Mouse (Mus musculus): ENCODE measurements at regions not wholly inside any gene's neighbourhood (a gene's known extent, or its start where the extent isn't known, plus 50 kb on each side); places are given as distances from the start of the nearest gene placed in this dataset.

- TF ChIP-seq CTCF (IDR thresholded peaks at IDR 0.05; ENCODE audit: extremely low read depth, insufficient read length, insufficient replicate concordance, low read depth, low read length) (no peak), POLR2A (IDR thresholded peaks at IDR 0.05; ENCODE audit: low read depth, low read length) (no peak)
These were observed 143.2 kb upstream of the Car8 start for GRCm38 (mm10) chr4:8382125-8382417.
